Mouse (Mus musculus): ENCODE measurements around the gene Gm28305.

GRCm38 (mm10) chr9:104063244-104063961 is 22.9 kb downstream of the Gm28305 start, which contains the start of gene Acad11:
- TF ChIP-seq CTCF (conservative IDR thresholded peaks at IDR 0.05; ENCODE audit: insufficient read depth, insufficient read length, low read depth, low read length), result no peak
- TF ChIP-seq POLR2A (IDR thresholded peaks at IDR 0.05; ENCODE audit: low read depth, low read length), result peak; percentile 80

Data from kidney, adult 2 months (tissue).